Mouse (Mus musculus) C2C12 (cell line): Measurements from ENCODE around the gene Kcne3. TPM values are rescaled to one million over a fixed set of nuclear protein-coding genes. Genes with fewer than 3 reads are reported as not detected.

Experiments used
- H3K27me3 ChIP-seq: one replicate; pipeline ENCODE4 v1.6.1; 2011; ENCODE audit not compliant: control insufficient read depth, insufficient read depth, insufficient read length
- H3K36me3 ChIP-seq: one replicate; pipeline ENCODE4 v1.6.1; 2011; ENCODE audit not compliant: control insufficient read depth, insufficient read depth
- H3K4me3 ChIP-seq: one replicate; pipeline ENCODE4 v1.5.1; 2011; ENCODE audit warnings: mild to moderate bottlenecking, control low read depth; ENCODE audit not compliant: poor library complexity, insufficient read depth, severe bottlenecking
- H3K79me2 ChIP-seq: one replicate; pipeline ENCODE4 v1.6.1; 2011; ENCODE audit not compliant: control insufficient read depth, insufficient read depth
- H3K79me3 ChIP-seq: one replicate; pipeline ENCODE4 v1.6.1; 2011; ENCODE audit warnings: low read depth, control low read depth
- H3ac ChIP-seq: one replicate; pipeline ENCODE3; 2011; ENCODE audit warnings: low read depth; ENCODE audit not compliant: control insufficient read depth, insufficient read length
- CEBPB ChIP-seq: IDR thresholded peaks from one replicate; pipeline ENCODE4 v1.6.1; 2011; ENCODE audit warnings: low read depth, mild to moderate bottlenecking, control low read depth, moderate library complexity
- CTCF ChIP-seq: IDR thresholded peaks from one replicate; pipeline ENCODE4 v1.5.1; 2011; ENCODE audit not compliant: control insufficient read depth, insufficient read depth, insufficient read length
- FOSL1 ChIP-seq: IDR thresholded peaks from one replicate; pipeline ENCODE4 v1.8.0; 2011; ENCODE audit warnings: mild to moderate bottlenecking, low read length; ENCODE audit not compliant: poor library complexity, insufficient read depth, severe bottlenecking
- MAX ChIP-seq: IDR thresholded peaks from one replicate; pipeline ENCODE4 v1.6.1; 2011; ENCODE audit warnings: mild to moderate bottlenecking, control low read depth
- MYOD1 ChIP-seq: IDR thresholded peaks from one replicate; pipeline ENCODE4 v1.6.1; 2011; ENCODE audit warnings: low read depth; ENCODE audit not compliant: control insufficient read depth, insufficient read length
- MYOG ChIP-seq: IDR thresholded peaks from one replicate; pipeline ENCODE4 v1.6.1; 2011; ENCODE audit not compliant: control insufficient read depth, insufficient read length; ENCODE audit errors: extremely low read depth
- USF1 ChIP-seq: IDR thresholded peaks from one replicate; pipeline ENCODE4 v1.6.1; 2011; ENCODE audit warnings: low read depth, mild to moderate bottlenecking, control low read depth, moderate library complexity
- polyA plus RNA-seq: library from polyadenylated mRNA; unstranded; fragments of >200 nt; fragmentation: generic; extraction: Trizol; gene quantifications from one replicate; pipeline ENCODE4 v1.2.1, GENCODE M21; 2012; ENCODE audit warnings: missing spikeins

Gene Kcne3
- polyA plus RNA-seq, 1 experiment = not detected

GRCm38 (mm10) chr7:100216601-100217565 lies 40.6 kb downstream of the Kcne3 start:
- no peaks in the 10 kb centered on the region for H3K79me3 ChIP-seq
- H3ac ChIP-seq = no peak overlapping the region
- H3K79me2 ChIP-seq = no peaks in the 10 kb centered on the region
- no peaks in the 10 kb centered on the region for H3K36me3 ChIP-seq
- peaks cover 23% of the 10 kb centered on the region for H3K27me3 ChIP-seq
- TF ChIP-seq MYOG = no peak
- TF ChIP-seq CTCF = no peak
- H3K4me3 ChIP-seq = no peak overlapping the region

- Histone ChIP-seq H3K36me3 (no peaks in the 10 kb centered on the region), H3K79me3 (no peaks in the 10 kb centered on the region), H3K79me2 (no peaks in the 10 kb centered on the region), H3K27me3 (no peaks in the 10 kb centered on the region), H3ac (peak within 1 kb of the TSS; percentile 70), H3K4me3 (peak within 1 kb of the TSS; percentile 49)
- TF ChIP-seq USF1 = peak; percentile 20
- TF ChIP-seq CEBPB = no peak
- TF ChIP-seq CTCF = no peak
- no peak for TF ChIP-seq FOSL1
- no peak for TF ChIP-seq MYOG
Measured at GRCm38 (mm10) chr7:100227158-100227875, 51.0 kb downstream of the Kcne3 start, which contains the start of gene Pgm2l1. Gene Pgm2l1, plus strand, starts transcription at chr7:100227394.

GRCm38 (mm10) chr7:100227896-100228525 lies 51.7 kb downstream of the Kcne3 start:
- Histone ChIP-seq H3K79me2 (no peaks in the 10 kb centered on the region), H3K36me3 (no peaks in the 10 kb centered on the region), H3K79me3 (no peaks in the 10 kb centered on the region), H3K4me3 (peak overlapping the region; percentile 49), H3K27me3 (no peaks in the 10 kb centered on the region), H3ac (peak overlapping the region; percentile 70)
- TF ChIP-seq MYOG = no peak
- no peak for TF ChIP-seq USF1
- TF ChIP-seq MYOD1 = no peak
- no peak for TF ChIP-seq FOSL1
- TF ChIP-seq CEBPB = no peak
- TF ChIP-seq MAX = no peak

- Histone ChIP-seq H3K27me3 (no peaks in the 10 kb centered on the region), H3K36me3 (no peaks in the 10 kb centered on the region), H3K4me3 (no peak overlapping the region), H3K79me2 (no peaks in the 10 kb centered on the region), H3ac (no peak overlapping the region), H3K79me3 (no peaks in the 10 kb centered on the region)
- TF ChIP-seq CTCF (no peak), FOSL1 (no peak), CEBPB (no peak), MAX (no peak), MYOG (no peak), MYOD1 (no peak), USF1 (no peak)
Measured at GRCm38 (mm10) chr7:100228957-100229356, 52.7 kb downstream of the Kcne3 start.

GRCm38 (mm10) chr7:100230646-100231045 lies 54.3 kb downstream of the Kcne3 start:
- no peaks in the 10 kb centered on the region for H3K79me3 ChIP-seq
- no peaks in the 10 kb centered on the region for H3K36me3 ChIP-seq
- no peak overlapping the region for H3K4me3 ChIP-seq
- no peaks in the 10 kb centered on the region for H3K79me2 ChIP-seq
- no peaks in the 10 kb centered on the region for H3K27me3 ChIP-seq
- TF ChIP-seq CEBPB (no peak), CTCF (no peak), USF1 (no peak), MAX (no peak), MYOD1 (no peak), MYOG (no peak), FOSL1 (no peak)
- H3ac ChIP-seq = no peak overlapping the region
